Mouse (Mus musculus) stomach, postnatal 0 days (tissue): ENCODE data around the gene Ccdc154. TPM values are rescaled to one million over a fixed set of nuclear protein-coding genes. Genes with fewer than 3 reads are reported as not detected.

Source experiments
- ATAC-seq: fragments of 200-750 bp; cut with Nextera tagmentation; 2 replicates; pipeline ENCODE4 v1.8.0; 2017; ENCODE audit not compliant: low FRiP score, low TSS enrichment
- DNase-seq: peaks from one replicate; pipeline ENCODE4 v3.0.0-alpha.2; 2016; ENCODE audit warnings: low spot score
- H3K27ac ChIP-seq: fragments of 300-500 bp; sonication (generic); replicated peaks from 2 replicates; pipeline ENCODE4 v1.5.1; 2014; ENCODE audit warnings: mild to moderate bottlenecking, control low read depth
- H3K27me3 ChIP-seq: fragments of 300-500 bp; sonication (generic); 2 replicates; pipeline ENCODE4 v1.6.1; 2014; ENCODE audit warnings: low read length; ENCODE audit not compliant: control insufficient read depth, insufficient read depth
- H3K36me3 ChIP-seq: fragments of 300-500 bp; sonication (generic); 2 replicates; pipeline ENCODE4 v1.6.1; 2014; ENCODE audit warnings: low read length, mixed read lengths; ENCODE audit not compliant: control insufficient read depth, insufficient read depth
- H3K4me1 ChIP-seq: fragments of 300-500 bp; sonication (generic); replicated peaks from 2 replicates; pipeline ENCODE4 v1.6.1; 2014; ENCODE audit warnings: antibody characterized with exemption; ENCODE audit not compliant: control insufficient read depth, insufficient read depth
- H3K4me2 ChIP-seq: fragments of 300-500 bp; sonication (generic); replicated peaks from 2 replicates; pipeline ENCODE4 v1.6.1; 2014; ENCODE audit warnings: low read depth, mild to moderate bottlenecking, control low read depth, moderate library complexity
- H3K4me3 ChIP-seq: fragments of 300-500 bp; sonication (generic); 2 replicates; pipeline ENCODE4 v1.5.1; 2014; ENCODE audit warnings: low read depth, low read length, control low read depth
- H3K9ac ChIP-seq: fragments of 300-500 bp; sonication (generic); 2 replicates; pipeline ENCODE4 v1.6.1; 2014; ENCODE audit warnings: mild to moderate bottlenecking, low read length, control low read depth, mixed read lengths
- H3K9me3 ChIP-seq: fragments of 300-500 bp; sonication (generic); 2 replicates; pipeline ENCODE4 v1.6.1; 2016; ENCODE audit warnings: low read length; ENCODE audit not compliant: control insufficient read depth
- CTCF ChIP-seq: IDR thresholded peaks from 2 replicates; pipeline ENCODE4 v1.5.1; 2016; ENCODE audit warnings: antibody characterized with exemption, low read depth, mild to moderate bottlenecking, moderate library complexity
- EP300 ChIP-seq: optimal IDR thresholded peaks from 2 replicates; pipeline ENCODE3; 2016; ENCODE audit warnings: antibody characterized with exemption
- WGBS: fragments of 180-500 bp; shearing (Covaris S2); extraction: QIAGEN DNeasy Blood & Tissue Kit; methylation state at CpG from one replicate; pipeline ENCODE4 v1.1.7; 2014; 5-methylcytosine and 5-hydroxymethylcytosine counted together
- polyA plus RNA-seq: library from polyadenylated mRNA; unstranded; fragments of >200 nt; fragmentation: Nextera tagmentation; extraction: Ambion mirVana; gene quantifications from 2 replicates; pipeline ENCODE4 v1.2.1, GENCODE M21; 2015

Ccdc154 gene
- polyA plus RNA-seq, 1 experiment from 2014 or later = 0.84 TPM

DNA sequence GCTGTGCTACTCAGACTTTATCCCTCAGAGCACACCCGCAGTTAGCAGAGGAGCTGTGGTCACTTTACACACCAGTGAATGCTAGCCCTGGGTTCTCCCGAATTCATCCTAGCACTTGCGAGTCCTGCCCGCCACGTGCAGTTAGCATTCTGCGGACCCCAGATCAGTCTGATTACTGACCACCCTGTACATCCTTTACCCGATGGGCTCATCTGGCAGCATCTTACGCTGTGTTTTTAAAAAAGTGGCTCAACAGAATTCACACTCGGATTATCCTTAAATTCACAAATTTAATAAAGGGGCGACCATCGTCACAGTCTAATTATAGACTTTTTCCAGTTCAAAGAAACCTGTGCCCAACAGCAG lies 25.5 kb downstream of the Ccdc154 start:
- no peak for ATAC-seq
- no peaks in the 10 kb centered on the region for H3K9me3 ChIP-seq
- no peak for DNase-seq
- peaks cover 5% of the 10 kb centered on the region; the same call in 1 of the 2 replicates for H3K36me3 ChIP-seq
- no peak for TF ChIP-seq EP300
- TF ChIP-seq CTCF = no peak
- 4% methylated on average over 11 of the region's 11 CpGs for WGBS
- H3K4me2 ChIP-seq = peak overlapping the region; percentile 80
- peak overlapping the region; percentile 93 for H3K9ac ChIP-seq
- peak overlapping the region; percentile 98 for H3K4me3 ChIP-seq
- H3K27me3 ChIP-seq = no peaks in the 10 kb centered on the region
- H3K27ac ChIP-seq = peak overlapping the region; percentile 90
- peaks cover 2% of the 10 kb centered on the region; the same call in 1 of the 2 replicates for H3K4me1 ChIP-seq

DNA sequence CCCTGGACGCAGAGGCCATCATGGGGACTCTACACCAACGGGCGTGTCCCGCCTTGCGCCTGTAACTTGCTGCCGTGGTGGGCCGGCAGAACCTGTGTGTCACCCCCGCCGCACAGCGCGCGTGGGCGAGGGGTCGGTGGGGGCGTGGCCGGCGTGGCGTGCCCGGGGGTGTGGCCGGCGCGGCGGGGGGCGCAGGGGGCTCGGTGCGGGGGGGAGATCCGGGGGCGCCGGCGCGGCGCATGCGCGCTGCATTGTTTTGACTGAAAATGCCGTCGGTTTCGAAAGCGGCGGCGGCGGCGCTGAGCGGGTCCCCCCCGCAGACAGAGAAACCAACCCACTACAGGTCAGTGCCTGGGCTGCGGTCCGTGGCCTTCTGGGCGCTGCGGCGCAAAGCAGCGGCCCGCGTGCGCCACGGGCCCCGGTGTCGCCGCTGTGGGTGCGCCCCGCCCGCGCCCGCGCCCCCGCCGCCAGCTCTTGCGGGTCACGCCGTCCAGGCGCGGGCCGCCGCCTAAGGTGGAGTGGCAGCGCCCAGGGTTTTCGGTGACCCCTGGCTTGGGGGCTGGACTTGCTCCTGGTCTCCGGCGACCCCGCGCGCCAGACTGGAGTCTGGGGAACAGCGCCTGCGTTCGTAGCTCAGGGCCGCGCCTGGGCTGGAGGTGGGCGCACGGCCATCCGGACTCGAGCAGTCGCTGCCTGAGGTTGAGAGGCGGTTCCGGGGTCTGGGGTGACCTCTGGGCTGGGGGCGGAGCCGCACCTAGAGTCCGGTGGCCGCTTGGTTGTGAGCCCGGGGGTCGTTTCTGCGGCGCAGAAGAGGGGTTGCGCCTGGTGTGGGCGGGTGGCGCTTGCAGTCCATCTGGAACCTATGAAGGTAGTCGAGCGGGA lies 26.1 kb downstream of the Ccdc154 start, which contains the start of gene Unkl:
Gene Unkl (plus strand): TSS at position 248 of the 882 bp plus-strand sequence.
- Histone ChIP-seq H3K4me2 (peak within 1 kb of the TSS; percentile 80), H3K9ac (peak within 1 kb of the TSS; percentile 93), H3K4me3 (peak within 1 kb of the TSS; percentile 98), H3K36me3 (peaks cover 5% of the 10 kb centered on the region; the same call in 1 of the 2 replicates), H3K9me3 (no peaks in the 10 kb centered on the region), H3K27me3 (no peaks in the 10 kb centered on the region), H3K4me1 (peaks cover 2% of the 10 kb centered on the region; the same call in 1 of the 2 replicates), H3K27ac (peak within 1 kb of the TSS; percentile 90)
- under 1% methylated on average over 84 of the region's 104 CpGs for WGBS
- peak; percentile 78 for DNase-seq
- ATAC-seq = peak; percentile 47
- no peak for TF ChIP-seq EP300
- TF ChIP-seq CTCF = no peak

DNA sequence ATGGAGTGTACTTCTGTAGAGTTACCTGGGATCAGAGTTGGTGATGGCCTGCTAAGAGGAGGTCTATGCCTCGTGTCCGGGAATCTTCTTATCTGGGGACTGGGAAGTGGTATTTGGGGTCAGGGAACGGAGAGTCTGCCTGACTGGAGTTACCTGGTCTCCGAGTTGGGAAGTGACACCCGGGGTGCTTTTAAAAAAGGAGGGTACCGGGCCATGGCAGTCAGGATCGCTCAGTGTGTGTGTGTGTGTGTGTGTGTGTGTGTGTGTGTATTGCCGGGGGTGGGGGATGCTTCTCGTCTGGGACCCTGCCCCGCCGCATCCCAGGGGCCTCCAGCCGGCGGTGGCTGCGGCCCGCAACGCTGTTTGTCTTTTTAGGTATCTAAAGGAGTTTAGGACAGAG lies 26.8 kb downstream of the Ccdc154 start:
- peak overlapping the region; percentile 93 for H3K9ac ChIP-seq
- TF ChIP-seq CTCF (no peak), EP300 (no peak)
- H3K27ac ChIP-seq = peak overlapping the region; percentile 90
- H3K4me2 ChIP-seq = peak overlapping the region; percentile 80
- H3K4me3 ChIP-seq = peak overlapping the region; percentile 98
- no peak for ATAC-seq
- peaks cover 8% of the 10 kb centered on the region; the same call in 1 of the 2 replicates for H3K36me3 ChIP-seq
- peaks cover 2% of the 10 kb centered on the region; the same call in 1 of the 2 replicates for H3K4me1 ChIP-seq
- no peaks in the 10 kb centered on the region for H3K9me3 ChIP-seq
- no peaks in the 10 kb centered on the region for H3K27me3 ChIP-seq
- WGBS = 1% methylated on average over 16 of the region's 16 CpGs
- DNase-seq = no peak

DNA sequence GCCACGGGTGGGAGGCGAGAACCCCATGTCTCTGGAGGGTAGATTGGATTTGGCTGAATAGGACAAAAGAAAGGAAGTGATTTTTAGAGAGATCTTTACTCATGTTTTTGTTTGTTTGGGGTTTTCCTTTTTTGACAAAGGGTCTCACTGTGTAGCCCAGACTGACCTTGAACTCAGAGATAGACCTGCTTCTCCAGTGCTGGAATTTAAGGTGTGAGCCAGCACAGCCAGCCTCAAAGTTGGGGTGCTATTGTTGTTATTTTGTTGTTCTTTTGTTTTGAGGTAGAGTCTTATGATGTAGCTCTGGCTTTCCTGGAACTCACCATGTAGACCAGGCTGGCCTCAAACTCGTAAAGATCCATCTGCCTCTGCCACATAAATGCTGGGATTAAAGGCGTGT lies 40.1 kb downstream of the Ccdc154 start:
- Histone ChIP-seq H3K36me3 (peaks cover 28% of the 10 kb centered on the region), H3K9ac (no peak overlapping the region)

DNA sequence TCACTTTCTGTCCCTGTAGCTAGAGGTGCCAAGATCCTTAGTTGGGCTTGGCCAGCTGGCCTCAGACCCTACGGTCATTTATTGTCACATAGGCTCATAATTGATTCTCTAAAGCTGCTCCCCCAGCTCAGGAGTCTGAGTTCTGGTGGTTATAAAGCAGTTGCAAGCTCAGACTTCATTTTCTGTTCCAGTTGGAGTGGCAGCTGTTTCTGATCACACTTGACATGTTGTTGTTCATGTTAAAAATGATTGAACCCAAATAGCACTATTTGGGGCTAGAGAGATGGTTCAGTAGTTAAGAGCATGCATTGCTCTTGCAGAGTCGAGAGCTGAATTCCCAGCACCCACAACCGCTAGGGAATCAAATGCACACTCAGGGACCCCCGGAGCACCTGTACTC lies 47.7 kb downstream of the Ccdc154 start:
- Histone ChIP-seq H3K27ac (no peak overlapping the region), H3K27me3 (no peaks in the 10 kb centered on the region), H3K9ac (no peak overlapping the region), H3K4me1 (no peaks in the 10 kb centered on the region), H3K9me3 (no peaks in the 10 kb centered on the region), H3K4me3 (no peak overlapping the region), H3K36me3 (peaks cover 25% of the 10 kb centered on the region), H3K4me2 (no peak overlapping the region)
- TF ChIP-seq EP300 (no peak), CTCF (no peak)
- no peak for ATAC-seq
- DNase-seq = no peak
- 66% methylated on average over 4 of the region's 4 CpGs for WGBS

More for the DNA sequence above, 40.1 kb downstream of the Ccdc154 start:
- DNase-seq (no peak), ATAC-seq (no peak)
- H3K4me2 ChIP-seq = no peak overlapping the region
- no peaks in the 10 kb centered on the region for H3K4me1 ChIP-seq
- no peaks in the 10 kb centered on the region for H3K27me3 ChIP-seq
- no peaks in the 10 kb centered on the region for H3K9me3 ChIP-seq
- H3K27ac ChIP-seq = no peak overlapping the region
- TF ChIP-seq CTCF (no peak), EP300 (no peak)
- no peak overlapping the region for H3K4me3 ChIP-seq
- 84% methylated on average over 4 of the region's 4 CpGs for WGBS
